Mouse (Mus musculus): Measurements from ENCODE around the gene Actb. TPM values are rescaled to one million over a fixed set of nuclear protein-coding genes. Genes with fewer than 3 reads are reported as not detected.
A peak's percentile ranks its signal among the peaks of the same experiment; 100 is the strongest.
"Not testable (repeated sequence)": the region's sequence is repeated elsewhere in the genome, so short reads cannot be mapped to it uniquely, and the experiment has no call there.

Actb gene
- total RNA-seq, 2 experiments from 2014 or later = 1,025 to 1,358 TPM

GRCm38 (mm10) chr5:142905038-142905695 lies 1.4 kb downstream of the Actb start:
- DNase-seq = no peak
- intact Hi-C loops (cut with DNase I) = loop anchor here (2.0 kb wide), 3 partner anchors 24 to 88 kb away; partner anchors contain the start of gene Tnrc18

GRCm38 (mm10) chr5:142904208-142905037 lies 2.1 kb downstream of the Actb start:
- intact Hi-C loops (cut with DNase I) = loop anchor here (2.0 kb wide), 3 partner anchors 24 to 88 kb away; partner anchors contain the start of gene Tnrc18
- peak in 1 of 2 experiments; percentile 36 for DNase-seq

GRCm38 (mm10) chr5:142903470-142904207 lies 2.9 kb downstream of the Actb start:
- intact Hi-C loops (cut with DNase I) = loop anchor here (2.0 kb wide), 3 partner anchors 23 to 87 kb away; partner anchors contain the start of gene Tnrc18
- peak in 1 of 2 experiments; percentile 16 for DNase-seq

GRCm38 (mm10) chr5:142902506-142903314 lies 3.8 kb downstream of the Actb start:
- intact Hi-C loops (cut with DNase I) = no loop called here
- DNase-seq = peak in 1 of 2 experiments; percentile 20

GRCm38 (mm10) chr5:142901846-142902505 lies 4.6 kb downstream of the Actb start:
- intact Hi-C loops (cut with DNase I) = no loop called here
- peak in 1 of 2 experiments; percentile 12 for DNase-seq

- peak; percentile 51 to 65 for DNase-seq
- intact Hi-C loops (cut with DNase I) = no loop called here
Observed at GRCm38 (mm10) chr5:142901355-142901802, 5.2 kb downstream of the Actb start.

GRCm38 (mm10) chr5:142900651-142901050 lies 5.9 kb downstream of the Actb start:
- DNase-seq = peak in 1 of 2 experiments; percentile 22
- intact Hi-C loops (cut with DNase I) = no loop called here

GRCm38 (mm10) chr5:142899932-142900533 lies 6.5 kb downstream of the Actb start:
- intact Hi-C loops (cut with DNase I) = no loop called here
- DNase-seq = no peak

- DNase-seq = no peak
- intact Hi-C loops (cut with DNase I) = no loop called here
Observed at GRCm38 (mm10) chr5:142899057-142899601, 7.4 kb downstream of the Actb start.

- intact Hi-C loops (cut with DNase I) = no loop called here
- no peak for DNase-seq
Observed at GRCm38 (mm10) chr5:142898316-142898715, 8.2 kb downstream of the Actb start.

GRCm38 (mm10) chr5:142897568-142898248 lies 8.8 kb downstream of the Actb start:
- peak; percentile 38 to 43 for DNase-seq

GRCm38 (mm10) chr5:142896713-142897112 lies 9.8 kb downstream of the Actb start:
- no peak for DNase-seq
- intact Hi-C loops (cut with DNase I) = no loop called here

More at GRCm38 (mm10) chr5:142897568-142898248, 8.8 kb downstream of the Actb start:
- intact Hi-C loops (cut with DNase I) = no loop called here

- no peak for DNase-seq
- intact Hi-C loops (cut with DNase I) = no loop called here
Observed at GRCm38 (mm10) chr5:142896192-142896591, 10.4 kb downstream of the Actb start.

GRCm38 (mm10) chr5:142894918-142895613 lies 11.5 kb downstream of the Actb start, which contains the start of gene Fbxl18:
Fbxl18 (minus strand) TSS chr5:142895421.
- peak; percentile 90 to 94 for DNase-seq
- intact Hi-C loops (cut with DNase I) = no loop called here

GRCm38 (mm10) chr5:142891396-142891795 lies 15.2 kb downstream of the Actb start:
- no peak for DNase-seq
- intact Hi-C loops (cut with DNase I) = no loop called here

- DNase-seq; intact Hi-C loops (cut with DNase I): not testable (repeated sequence)
Observed at GRCm38 (mm10) chr5:142887533-142887932, 19.0 kb downstream of the Actb start.

GRCm38 (mm10) chr5:142886761-142887160 lies 19.8 kb downstream of the Actb start:
- no peak for DNase-seq
- intact Hi-C loops (cut with DNase I) = no loop called here
